Mouse (Mus musculus) olfactory bulb, adult 2 months (tissue): ENCODE measurements around the gene Spaar. TPM values are rescaled to one million over a fixed set of nuclear protein-coding genes. Genes with fewer than 3 reads are reported as not detected.
"Not testable (repeated sequence)": the region's sequence is repeated elsewhere in the genome, so short reads cannot be mapped to it uniquely, and the experiment has no call there.

ENCODE experiments used
- H3K27ac ChIP-seq: fragments of 200-500 bp; 2 replicates; pipeline ENCODE4 v1.5.1; 2012; ENCODE audit warnings: low read depth, low read length; ENCODE audit not compliant: insufficient read depth
- H3K4me1 ChIP-seq: fragments of 200-500 bp; 2 replicates; pipeline ENCODE4 v1.6.1; 2012; ENCODE audit warnings: low read length; ENCODE audit not compliant: control insufficient read depth, insufficient read depth
- H3K4me3 ChIP-seq: fragments of 200-500 bp; 2 replicates; pipeline ENCODE4 v1.5.1; 2012; ENCODE audit warnings: mild to moderate bottlenecking, low read depth, low read length, moderate library complexity; ENCODE audit not compliant: insufficient read depth
- CTCF ChIP-seq: fragments of 200-500 bp; IDR thresholded peaks from 2 replicates; pipeline ENCODE4 v1.5.1; 2012; ENCODE audit warnings: low read depth, mild to moderate bottlenecking, low read length, moderate library complexity; ENCODE audit not compliant: insufficient read depth
- POLR2A ChIP-seq: fragments of 200-500 bp; IDR thresholded peaks from 2 replicates; pipeline ENCODE4 v1.6.1; 2012; ENCODE audit warnings: mild to moderate bottlenecking, low read depth, low read length, moderate library complexity; ENCODE audit not compliant: insufficient read depth
- WGBS: fragments of 180-500 bp; shearing (Covaris S2); methylation state at CpG from one replicate; pipeline ENCODE4 v1.1.7; 2018; 5-methylcytosine and 5-hydroxymethylcytosine counted together
- polyA plus RNA-seq: library from polyadenylated mRNA; stranded (reverse); fragments of >200 nt; gene quantifications from 2 replicates; pipeline ENCODE4 v1.2.4, GENCODE M21; 2012; ENCODE audit warnings: low replicate concordance; ENCODE audit not compliant: missing spikeins, insufficient read depth, insufficient read length

Gene Spaar
- polyA plus RNA-seq, 1 experiment: not detected

DNA sequence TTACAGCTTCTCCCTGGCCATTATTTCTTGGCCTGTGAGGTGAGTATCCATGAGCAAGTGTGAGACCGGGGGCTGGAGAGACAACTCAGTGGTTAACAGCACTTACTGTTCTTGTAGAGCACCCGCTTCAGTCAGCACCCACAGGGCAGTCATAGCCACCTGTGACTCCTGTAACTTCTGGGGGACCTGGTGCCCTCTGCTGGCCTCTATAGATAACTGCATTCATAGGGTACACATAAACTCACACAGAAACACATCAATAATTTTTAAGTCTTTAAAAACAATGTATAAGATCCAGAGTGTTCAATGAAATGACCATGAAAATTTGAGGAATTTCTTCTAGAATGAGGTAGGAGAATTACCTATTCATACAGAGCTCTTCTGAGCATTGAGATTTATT is 39.5 kb downstream of the Spaar start:
- no peak for TF ChIP-seq CTCF
- no peak for TF ChIP-seq POLR2A
- H3K4me1 ChIP-seq: no peaks in the 10 kb centered on the region
- no peak overlapping the region for H3K4me3 ChIP-seq
- WGBS: 96% methylated on average over 2 of the region's 2 CpGs
- H3K27ac ChIP-seq: no peak overlapping the region

DNA sequence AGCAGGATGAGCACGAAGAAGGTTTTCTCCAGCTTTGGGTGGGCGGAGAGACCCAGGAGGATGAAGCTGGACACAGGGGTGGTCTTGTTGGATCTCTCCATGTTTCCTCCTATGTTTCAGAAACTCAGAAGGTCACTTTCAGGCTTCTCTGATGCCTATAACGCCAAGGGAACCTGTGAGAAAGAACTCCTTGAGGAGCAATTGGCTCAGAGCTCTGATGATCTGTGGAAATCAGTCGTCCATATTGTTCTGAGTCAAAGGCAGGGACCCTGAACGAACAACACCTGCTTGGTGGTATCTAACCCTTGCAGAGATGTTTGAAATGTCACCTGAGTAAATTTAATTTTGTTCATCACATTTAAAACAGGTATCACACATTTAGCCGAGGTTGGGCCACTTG is 41.1 kb downstream of the Spaar start, which contains the start of gene Olfr159:
Gene Olfr159, minus strand, starts transcription at position 101 of the 400 bp plus-strand sequence.
- H3K4me3 ChIP-seq: no peak within 1 kb of the TSS
- no peak for TF ChIP-seq CTCF
- TF ChIP-seq POLR2A: no peak
- no peaks in the 10 kb centered on the region for H3K4me1 ChIP-seq
- 88% methylated on average over 6 of the region's 6 CpGs for WGBS
- no peak within 1 kb of the TSS for H3K27ac ChIP-seq

DNA sequence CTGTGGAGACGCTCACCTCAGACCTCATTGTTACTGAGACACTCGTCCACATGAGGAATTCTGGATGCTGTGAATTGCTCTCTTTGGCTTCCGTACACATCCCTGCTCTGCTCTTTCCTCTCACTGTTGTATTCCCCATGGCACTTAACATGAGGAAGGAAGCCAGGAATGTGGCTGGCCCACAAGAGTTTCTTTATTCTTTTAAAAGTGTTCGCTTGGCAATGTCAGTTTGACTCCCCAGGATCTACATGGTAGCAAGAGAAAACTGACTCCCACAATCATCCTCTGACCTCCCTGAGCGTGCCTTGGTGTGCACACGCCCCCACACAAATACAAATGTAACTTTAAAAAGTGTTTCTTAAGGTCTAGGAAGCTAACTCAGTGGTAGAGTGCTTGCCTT is 41.8 kb downstream of the Spaar start:
- Histone ChIP-seq H3K4me1 (no peaks in the 10 kb centered on the region), H3K27ac (no peak overlapping the region), H3K4me3 (no peak overlapping the region)
- TF ChIP-seq CTCF: no peak
- no peak for TF ChIP-seq POLR2A
- 43% methylated on average over 6 of the region's 6 CpGs for WGBS

DNA sequence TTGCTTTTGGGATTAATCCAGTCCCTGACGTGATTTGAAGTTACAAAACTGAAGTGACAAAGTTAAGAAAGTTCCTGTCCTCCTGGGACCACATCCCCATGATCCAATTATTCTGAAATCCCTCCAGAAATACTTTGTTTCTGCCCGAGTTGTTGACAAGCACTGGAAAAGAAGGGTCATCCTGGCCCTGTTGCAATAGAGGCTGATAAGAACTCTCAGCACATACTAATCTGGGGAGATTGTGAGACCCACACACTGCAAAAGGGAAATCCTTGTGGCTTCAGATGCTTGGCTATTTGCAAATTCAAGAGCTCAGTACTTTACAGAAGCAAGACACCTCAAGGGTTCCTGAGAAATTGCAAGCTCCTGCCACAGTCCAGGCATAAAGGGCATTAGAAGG is 42.5 kb downstream of the Spaar start:
- Histone ChIP-seq H3K4me3 (no peak overlapping the region), H3K27ac (no peak overlapping the region), H3K4me1 (no peaks in the 10 kb centered on the region)
- no peak for TF ChIP-seq POLR2A
- no peak for TF ChIP-seq CTCF
- 46% methylated on average over 2 of the region's 2 CpGs for WGBS

DNA sequence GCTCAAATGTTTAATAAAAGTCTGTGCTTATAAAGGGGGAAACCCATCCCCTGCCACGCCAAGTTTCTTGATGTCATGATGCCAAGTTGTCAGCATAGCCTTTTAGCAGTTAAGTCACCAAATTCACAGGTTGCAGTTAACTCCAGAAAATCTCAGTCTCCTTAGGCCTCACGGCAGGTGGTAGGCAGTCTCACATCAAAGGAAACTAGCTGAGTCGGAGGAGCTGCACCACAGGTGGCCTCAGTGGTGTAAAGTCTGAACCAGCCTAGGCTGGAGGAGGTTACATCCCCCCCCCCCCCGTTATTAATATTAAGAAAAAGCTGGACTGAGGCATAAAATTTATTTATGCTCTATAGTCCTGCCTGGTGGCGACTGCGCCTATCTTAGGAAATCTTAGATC is 65.5 kb downstream of the Spaar start:
- no peak overlapping the region for H3K27ac ChIP-seq
- no peak overlapping the region for H3K4me3 ChIP-seq
- no peaks in the 10 kb centered on the region for H3K4me1 ChIP-seq
- no peak for TF ChIP-seq POLR2A
- no peak for TF ChIP-seq CTCF
- WGBS: 75% methylated on average over 6 of the region's 6 CpGs

DNA sequence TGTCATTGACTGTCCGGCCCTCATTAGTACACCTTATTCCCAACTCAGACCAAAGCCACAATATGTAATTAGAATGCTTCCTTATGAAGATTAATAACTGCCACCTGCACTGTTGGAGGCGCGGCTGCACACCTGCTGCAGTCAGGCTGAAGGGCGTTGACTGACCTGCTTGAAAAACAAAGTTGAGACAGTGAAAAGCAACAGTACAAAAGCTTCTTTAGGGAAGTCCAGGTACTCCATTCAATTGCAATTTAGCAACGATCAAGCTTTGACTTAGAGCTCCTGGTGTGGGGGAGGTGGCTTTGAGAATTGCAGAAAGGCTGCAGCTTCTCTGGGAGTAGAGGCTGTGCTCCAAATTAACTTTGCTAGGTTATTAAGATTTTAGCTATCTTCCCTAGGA is 66.0 kb downstream of the Spaar start:
- H3K4me3 ChIP-seq, H3K27ac ChIP-seq, H3K4me1 ChIP-seq: not testable (repeated sequence)
- WGBS: 84% methylated on average over 5 of the region's 5 CpGs

DNA sequence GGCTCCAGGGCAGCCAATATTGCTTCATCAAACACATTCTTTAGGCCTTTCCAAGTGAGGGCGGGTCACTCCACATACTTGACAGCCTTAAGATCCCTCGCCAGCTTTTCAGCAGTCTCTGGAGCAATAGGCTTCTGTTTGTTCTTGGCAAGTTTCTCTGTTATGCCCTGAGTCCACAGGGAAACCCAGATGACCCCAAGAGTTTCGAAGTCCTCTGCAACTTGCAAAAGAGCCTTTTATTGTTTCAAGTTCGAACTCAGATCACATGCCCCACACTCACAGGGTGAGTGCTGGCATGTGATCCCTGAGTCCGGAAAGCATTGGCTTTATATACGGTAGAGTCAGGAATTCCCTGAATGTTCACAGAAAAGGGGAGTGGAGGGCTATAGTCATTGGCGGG is 69.1 kb downstream of the Spaar start:
- H3K4me1 ChIP-seq: no peaks in the 10 kb centered on the region
- no peak overlapping the region for H3K4me3 ChIP-seq
- H3K27ac ChIP-seq: no peak overlapping the region
- TF ChIP-seq CTCF (no peak), POLR2A (no peak)
- WGBS: 67% methylated on average over 7 of the region's 7 CpGs

Other genes starting within 250 kb of the Spaar start
- gene Sit1, start 246.3 kb upstream of the Spaar start, polyA plus RNA-seq: not detected in 2 replicates
- gene Ccdc107, start 237.1 kb upstream of the Spaar start, polyA plus RNA-seq: not detected in 2 replicates
- not detected in 2 replicates for gene Arhgef39, start 230.3 kb upstream of the Spaar start, polyA plus RNA-seq
- gene Car9, start 223.1 kb upstream of the Spaar start, polyA plus RNA-seq: not detected in 2 replicates
- gene Tpm2, start 206.3 kb upstream of the Spaar start, polyA plus RNA-seq: not detected in 2 replicates
- gene Creb3, start 167.7 kb upstream of the Spaar start, polyA plus RNA-seq: not detected in 2 replicates
- gene Tln1, start 167.3 kb upstream of the Spaar start, polyA plus RNA-seq: 147 TPM in 1 of 2 replicates, not detected in the other
- gene Rgp1, start 151.3 kb upstream of the Spaar start, polyA plus RNA-seq: 242 TPM in 1 of 2 replicates, not detected in the other
- not detected in 2 replicates for gene Gba2, start 151.2 kb upstream of the Spaar start, polyA plus RNA-seq
- not detected in 2 replicates for gene Msmp, start 145.5 kb upstream of the Spaar start, polyA plus RNA-seq
- not detected in 2 replicates for gene Npr2, start 98.1 kb upstream of the Spaar start, polyA plus RNA-seq
- gene Spag8, start 76.4 kb upstream of the Spaar start, polyA plus RNA-seq: not detected in 2 replicates
- gene Hint2, start 73.6 kb upstream of the Spaar start, polyA plus RNA-seq: not detected in 2 replicates
- not detected in 2 replicates for gene Tmem8b, start 61.1 kb upstream of the Spaar start, polyA plus RNA-seq
- gene Fam221b, start 60.9 kb upstream of the Spaar start, polyA plus RNA-seq: not detected in 2 replicates
- not detected in 2 replicates for gene Olfr70, start 29.2 kb upstream of the Spaar start, polyA plus RNA-seq
- not detected in 2 replicates for gene Olfr71, start 19.8 kb upstream of the Spaar start, polyA plus RNA-seq
- gene Hrct1, start 2.8 kb upstream of the Spaar start, polyA plus RNA-seq: not detected in 2 replicates
- not detected in 2 replicates for gene Olfr159, start 41.0 kb downstream of the Spaar start, polyA plus RNA-seq
- gene Olfr156, start 93.9 kb downstream of the Spaar start, polyA plus RNA-seq: not detected in 2 replicates
- not detected in 2 replicates for gene Olfr157, start 110.2 kb downstream of the Spaar start, polyA plus RNA-seq
- not detected in 2 replicates for gene Olfr155, start 121.5 kb downstream of the Spaar start, polyA plus RNA-seq
- gene Reck, start 145.5 kb downstream of the Spaar start, polyA plus RNA-seq: not detected in 2 replicates
- gene Glipr2, start 227.4 kb downstream of the Spaar start, polyA plus RNA-seq: not detected in 2 replicates